Mouse (Mus musculus) CH12.LX (cell line): Measurements from ENCODE around the gene Ntm.

Experiments used
- BHLHE40 ChIP-seq: IDR thresholded peaks from 2 replicates; pipeline ENCODE4 v1.6.1; 2011; ENCODE audit warnings: mild to moderate bottlenecking, low read depth, low read length, improper control_type of control experiment
- CHD2 ChIP-seq: IDR thresholded peaks from 2 replicates; pipeline ENCODE4 v1.6.1; 2011; ENCODE audit warnings: low read length, improper control_type of control experiment
- CTCF ChIP-seq, 2 experiments: IDR thresholded peaks in 1 of 2; conservative IDR thresholded peaks in 1 of 2; 2 replicates each; pipeline ENCODE4 v1.5.1; 2011 to 2012; ENCODE audit warnings: low read depth in 2 of 2, low read length in 2 of 2, improper control_type of control experiment in 1 of 2, inconsistent platforms in 1 of 2, mild to moderate bottlenecking in 1 of 2, moderate library complexity in 1 of 2
- EP300 ChIP-seq: IDR thresholded peaks from 2 replicates; pipeline ENCODE4 v1.6.1; 2011; ENCODE audit warnings: low read length, improper control_type of control experiment
- KAT2A ChIP-seq: IDR thresholded peaks from 2 replicates; pipeline ENCODE4 v1.6.1; 2012; ENCODE audit warnings: low read length, improper control_type of control experiment, inconsistent platforms; ENCODE audit not compliant: insufficient replicate concordance
- MAX ChIP-seq: IDR thresholded peaks from 2 replicates; pipeline ENCODE4 v1.6.1; 2011; ENCODE audit warnings: low read length, improper control_type of control experiment
- MYC ChIP-seq: IDR thresholded peaks from 2 replicates; pipeline ENCODE4 v1.6.1; 2011; ENCODE audit warnings: low read depth, mild to moderate bottlenecking, improper control_type of control experiment, low read length
- PAX5 ChIP-seq: IDR thresholded peaks from 2 replicates; pipeline ENCODE4 v1.6.1; 2012; ENCODE audit warnings: low read length, inconsistent platforms, mixed read lengths
- POLR2A ChIP-seq: IDR thresholded peaks from 2 replicates; pipeline ENCODE4 v1.6.1; 2011; ENCODE audit warnings: low read depth, mild to moderate bottlenecking, improper control_type of control experiment, low read length
- RAD21 ChIP-seq: IDR thresholded peaks from 2 replicates; pipeline ENCODE4 v1.6.1; 2011; ENCODE audit warnings: low read depth, mild to moderate bottlenecking, low read length, improper control_type of control experiment, moderate library complexity
- TBP ChIP-seq: conservative IDR thresholded peaks from 2 replicates; pipeline ENCODE4 v1.6.1; 2011; ENCODE audit warnings: low read depth, low read length, improper control_type of control experiment
- TCF12 ChIP-seq: IDR thresholded peaks from 2 replicates; pipeline ENCODE4 v1.6.1; 2014; ENCODE audit warnings: low read depth, mild to moderate bottlenecking, inconsistent platforms, low read length, improper control_type of control experiment
- ZC3H11A ChIP-seq: IDR thresholded peaks from 2 replicates; pipeline ENCODE4 v1.6.1; 2012; ENCODE audit warnings: low read depth, mild to moderate bottlenecking, inconsistent platforms, low read length, improper control_type of control experiment
- ZNF384 ChIP-seq: IDR thresholded peaks from 2 replicates; pipeline ENCODE4 v1.6.1; 2012; ENCODE audit warnings: low read depth, low read length, improper control_type of control experiment, inconsistent platforms

- TF ChIP-seq CTCF (conservative IDR thresholded peaks at IDR 0.05 in 1 of 2, IDR thresholded peaks at IDR 0.05 in 1 of 2; ENCODE audit: low read depth in 2 of 2, low read length in 2 of 2) = no peak
- TF ChIP-seq BHLHE40 = no peak
- TF ChIP-seq MAX = no peak
- no peak for TF ChIP-seq PAX5
- no peak for TF ChIP-seq EP300
- no peak for TF ChIP-seq ZC3H11A
- TF ChIP-seq POLR2A = no peak
- no peak for TF ChIP-seq ZNF384
- TF ChIP-seq TCF12 = no peak
- no peak for TF ChIP-seq RAD21
- no peak for TF ChIP-seq MYC
- TF ChIP-seq CHD2 = no peak
- TF ChIP-seq TBP = no peak
- no peak for TF ChIP-seq KAT2A
Measured at GRCm38 (mm10) chr9:29215241-29215640, 747.7 kb downstream of the Ntm start.
